Mouse (Mus musculus) heart, embryonic 16.5 days (tissue): Measurements from ENCODE around the gene Mars. TPM values are rescaled to one million over a fixed set of nuclear protein-coding genes. Genes with fewer than 3 reads are reported as not detected.
A peak's percentile ranks its signal among the peaks of the same experiment; 100 is the strongest.
"Not testable (repeated sequence)": the region's sequence is repeated elsewhere in the genome, so short reads cannot be mapped to it uniquely, and the experiment has no call there.

ENCODE experiments used
- ATAC-seq: fragments of 200-750 bp; cut with Nextera tagmentation; replicated peaks from 2 replicates; pipeline ENCODE4 v1.8.0; 2017; ENCODE audit warnings: moderate number of reproducible peaks; ENCODE audit not compliant: insufficient read depth, low FRiP score; ENCODE audit errors: extremely low read depth
- H3K27ac ChIP-seq: fragments of 300-500 bp; sonication (generic); 2 replicates; pipeline ENCODE4 v1.5.1; 2014; ENCODE audit warnings: mild to moderate bottlenecking, low read length, control low read depth, moderate library complexity
- H3K27me3 ChIP-seq: fragments of 300-500 bp; sonication (generic); 2 replicates; pipeline ENCODE4 v1.6.1; 2014; ENCODE audit warnings: low read length, mixed read lengths; ENCODE audit not compliant: control insufficient read depth, insufficient read depth
- H3K36me3 ChIP-seq: fragments of 300-500 bp; sonication (generic); 2 replicates; pipeline ENCODE4 v1.6.1; 2014; ENCODE audit not compliant: control insufficient read depth, insufficient read depth
- H3K4me1 ChIP-seq: fragments of 300-500 bp; sonication (generic); 2 replicates; pipeline ENCODE4 v1.6.1; 2014; ENCODE audit warnings: low read length, mixed read lengths; ENCODE audit not compliant: control insufficient read depth, insufficient read depth
- H3K4me2 ChIP-seq: fragments of 300-500 bp; sonication (generic); 2 replicates; pipeline ENCODE4 v1.6.1; 2014; ENCODE audit warnings: low read depth, mild to moderate bottlenecking, control low read depth, low read length
- H3K4me3 ChIP-seq: fragments of 300-500 bp; sonication (generic); 2 replicates; pipeline ENCODE4 v1.5.1; 2014; ENCODE audit warnings: mild to moderate bottlenecking, control low read depth, low read length
- H3K9ac ChIP-seq: fragments of 300-500 bp; sonication (generic); 2 replicates; pipeline ENCODE4 v1.6.1; 2014; ENCODE audit warnings: low read length, control low read depth
- H3K9me3 ChIP-seq: fragments of 300-500 bp; sonication (generic); replicated peaks from 2 replicates; pipeline ENCODE4 v1.6.1; 2016; ENCODE audit warnings: low read length; ENCODE audit not compliant: control insufficient read depth
- WGBS: fragments of 180-500 bp; shearing (Covaris S2); extraction: QIAGEN DNeasy Blood & Tissue Kit; methylation state at CpG from one replicate; pipeline ENCODE4 v1.1.7; 2014; 5-methylcytosine and 5-hydroxymethylcytosine counted together
- polyA plus RNA-seq: library from polyadenylated mRNA; unstranded; fragments of >200 nt; fragmentation: Nextera tagmentation; extraction: Ambion mirVana; gene quantifications from 2 replicates; pipeline ENCODE4 v1.2.1, GENCODE M21; 2015

The Mars gene
- polyA plus RNA-seq, 1 experiment from 2014 or later: 81.2 TPM

- peaks cover 34% of the 10 kb centered on the region for H3K36me3 ChIP-seq
These were observed 2.4 kb downstream of the Mars start for GRCm38 (mm10) chr10:127309167-127309566.

GRCm38 (mm10) chr10:127303136-127303535, 8.4 kb downstream of the Mars start:
- Histone ChIP-seq H3K27ac (no peak overlapping the region), H3K9ac (no peak overlapping the region), H3K4me2 (no peak overlapping the region), H3K27me3 (no peaks in the 10 kb centered on the region), H3K36me3 (peaks cover 67% of the 10 kb centered on the region), H3K9me3 (no peaks in the 10 kb centered on the region), H3K4me3 (no peak overlapping the region), H3K4me1 (no peaks in the 10 kb centered on the region)
- no peak for ATAC-seq
- 88% methylated on average over 11 of the region's 11 CpGs for WGBS

More at GRCm38 (mm10) chr10:127309167-127309566, 2.4 kb downstream of the Mars start:
- H3K4me2 ChIP-seq, H3K9me3 ChIP-seq, ATAC-seq, H3K4me3 ChIP-seq, H3K27me3 ChIP-seq, H3K27ac ChIP-seq, H3K9ac ChIP-seq: not testable (repeated sequence)
- peaks cover 11% of the 10 kb centered on the region for H3K4me1 ChIP-seq
- 86% methylated on average over 3 of the region's 3 CpGs for WGBS

- no peak overlapping the region for H3K4me2 ChIP-seq
- no peaks in the 10 kb centered on the region for H3K9me3 ChIP-seq
- H3K36me3 ChIP-seq: peaks cover 72% of the 10 kb centered on the region
- H3K27me3 ChIP-seq: no peaks in the 10 kb centered on the region
- H3K27ac ChIP-seq: no peak overlapping the region
- no peak overlapping the region for H3K4me3 ChIP-seq
- no peak for ATAC-seq
- H3K9ac ChIP-seq: no peak overlapping the region
- WGBS: 93% methylated on average over 6 of the region's 6 CpGs
- peaks cover 11% of the 10 kb centered on the region for H3K4me1 ChIP-seq
These were observed 11.2 kb downstream of the Mars start for GRCm38 (mm10) chr10:127300361-127300760.

- peak; percentile 40 for ATAC-seq
- no peak overlapping the region for H3K4me3 ChIP-seq
- H3K9ac ChIP-seq: no peak overlapping the region
- peaks cover 27% of the 10 kb centered on the region for H3K4me1 ChIP-seq
- 64% methylated on average over 16 of the region's 16 CpGs for WGBS
- peak overlapping the region; percentile 51 for H3K27ac ChIP-seq
- no peaks in the 10 kb centered on the region for H3K27me3 ChIP-seq
- no peak overlapping the region for H3K4me2 ChIP-seq
- H3K36me3 ChIP-seq: peaks cover 67% of the 10 kb centered on the region
- no peaks in the 10 kb centered on the region for H3K9me3 ChIP-seq
These were observed 14.3 kb downstream of the Mars start for GRCm38 (mm10) chr10:127297015-127297871.

GRCm38 (mm10) chr10:127295986-127296794, 15.4 kb downstream of the Mars start:
- Histone ChIP-seq H3K9ac (no peak overlapping the region), H3K4me2 (no peak overlapping the region), H3K9me3 (no peaks in the 10 kb centered on the region), H3K27me3 (no peaks in the 10 kb centered on the region), H3K4me3 (no peak overlapping the region), H3K36me3 (peaks cover 56% of the 10 kb centered on the region), H3K4me1 (peaks cover 35% of the 10 kb centered on the region), H3K27ac (no peak overlapping the region)
- WGBS: 80% methylated on average over 24 of the region's 24 CpGs
- ATAC-seq: no peak

- H3K4me3 ChIP-seq: no peak overlapping the region
- H3K27me3 ChIP-seq: no peaks in the 10 kb centered on the region
- H3K27ac ChIP-seq: no peak overlapping the region
- no peak overlapping the region for H3K4me2 ChIP-seq
- H3K4me1 ChIP-seq: peaks cover 36% of the 10 kb centered on the region
- WGBS: 89% methylated on average over 10 of the region's 10 CpGs
- H3K9ac ChIP-seq: no peak overlapping the region
- peaks cover 50% of the 10 kb centered on the region for H3K36me3 ChIP-seq
- no peaks in the 10 kb centered on the region for H3K9me3 ChIP-seq
- no peak for ATAC-seq
These were observed 16.6 kb downstream of the Mars start for GRCm38 (mm10) chr10:127294895-127295510.

- Histone ChIP-seq H3K4me3 (peak overlapping the region; percentile 86), H3K4me1 (peaks cover 42% of the 10 kb centered on the region), H3K9me3 (no peaks in the 10 kb centered on the region), H3K27me3 (no peaks in the 10 kb centered on the region), H3K27ac (peak overlapping the region; percentile 96), H3K4me2 (peak overlapping the region; percentile 98; the same call in 1 of the 2 replicates), H3K9ac (peak overlapping the region; percentile 90; the same call in 1 of the 2 replicates), H3K36me3 (peaks cover 41% of the 10 kb centered on the region)
- no peak for ATAC-seq
- WGBS: 88% methylated on average over 3 of the region's 3 CpGs
These were observed 17.9 kb downstream of the Mars start for GRCm38 (mm10) chr10:127293590-127294113.

- peak overlapping the region; percentile 86 for H3K4me3 ChIP-seq
- peaks cover 42% of the 10 kb centered on the region for H3K4me1 ChIP-seq
These were observed 18.5 kb downstream of the Mars start for GRCm38 (mm10) chr10:127292987-127293538.

More at GRCm38 (mm10) chr10:127292987-127293538, 18.5 kb downstream of the Mars start:
- no peaks in the 10 kb centered on the region for H3K9me3 ChIP-seq
- peaks cover 41% of the 10 kb centered on the region for H3K36me3 ChIP-seq
- peak overlapping the region; percentile 96 for H3K27ac ChIP-seq
- H3K27me3 ChIP-seq: no peaks in the 10 kb centered on the region
- H3K9ac ChIP-seq: peak overlapping the region; percentile 90
- no peak for ATAC-seq
- WGBS: 38% methylated on average over 6 of the region's 6 CpGs
- peak overlapping the region; percentile 98 for H3K4me2 ChIP-seq
